Mouse (Mus musculus) C2C12 (cell line): ENCODE measurements around the gene Olfr985. TPM values are rescaled to one million over a fixed set of nuclear protein-coding genes. Genes with fewer than 3 reads are reported as not detected.

Experiments used
- H3K27me3 ChIP-seq: one replicate; pipeline ENCODE4 v1.6.1; 2011; ENCODE audit not compliant: control insufficient read depth, insufficient read depth, insufficient read length
- H3K36me3 ChIP-seq: one replicate; pipeline ENCODE4 v1.6.1; 2011; ENCODE audit not compliant: control insufficient read depth, insufficient read depth
- H3K4me3 ChIP-seq: one replicate; pipeline ENCODE4 v1.5.1; 2011; ENCODE audit warnings: mild to moderate bottlenecking, control low read depth; ENCODE audit not compliant: poor library complexity, insufficient read depth, severe bottlenecking
- H3K79me2 ChIP-seq: one replicate; pipeline ENCODE4 v1.6.1; 2011; ENCODE audit not compliant: control insufficient read depth, insufficient read depth
- H3K79me3 ChIP-seq: one replicate; pipeline ENCODE4 v1.6.1; 2011; ENCODE audit warnings: low read depth, control low read depth
- H3ac ChIP-seq: one replicate; pipeline ENCODE3; 2011; ENCODE audit warnings: low read depth; ENCODE audit not compliant: control insufficient read depth, insufficient read length
- CEBPB ChIP-seq: IDR thresholded peaks from one replicate; pipeline ENCODE4 v1.6.1; 2011; ENCODE audit warnings: low read depth, mild to moderate bottlenecking, control low read depth, moderate library complexity
- FOSL1 ChIP-seq: IDR thresholded peaks from one replicate; pipeline ENCODE4 v1.8.0; 2011; ENCODE audit warnings: mild to moderate bottlenecking, low read length; ENCODE audit not compliant: poor library complexity, insufficient read depth, severe bottlenecking
- MAX ChIP-seq: IDR thresholded peaks from one replicate; pipeline ENCODE4 v1.6.1; 2011; ENCODE audit warnings: mild to moderate bottlenecking, control low read depth
- MYOD1 ChIP-seq: IDR thresholded peaks from one replicate; pipeline ENCODE4 v1.6.1; 2011; ENCODE audit warnings: low read depth; ENCODE audit not compliant: control insufficient read depth, insufficient read length
- polyA plus RNA-seq: library from polyadenylated mRNA; unstranded; fragments of >200 nt; fragmentation: generic; extraction: Trizol; gene quantifications from one replicate; pipeline ENCODE4 v1.2.1, GENCODE M21; 2012; ENCODE audit warnings: missing spikeins

The Olfr985 gene
- polyA plus RNA-seq, 1 experiment, result not detected

GRCm38 (mm10) chr9:40093495-40093894, 36.5 kb downstream of the Olfr985 start, which contains the start of gene Olfr983:
TSS of gene Olfr983 (minus strand) at chr9:40093595.
- Histone ChIP-seq H3ac (no peak within 1 kb of the TSS), H3K79me3 (no peaks in the 10 kb centered on the region), H3K79me2 (no peaks in the 10 kb centered on the region), H3K36me3 (no peaks in the 10 kb centered on the region), H3K27me3 (no peaks in the 10 kb centered on the region), H3K4me3 (no peak within 1 kb of the TSS)
- TF ChIP-seq MAX, result no peak
- no peak for TF ChIP-seq CEBPB
- no peak for TF ChIP-seq FOSL1
- TF ChIP-seq MYOD1, result no peak

Other genes starting within 250 kb of the Olfr985 start
- gene Olfr229, start 222.8 kb downstream of the Olfr985 start, polyA plus RNA-seq, result not detected
- not detected for gene Olfr974, start 192.7 kb downstream of the Olfr985 start, polyA plus RNA-seq
- gene Olfr975, start 178.1 kb downstream of the Olfr985 start, polyA plus RNA-seq, result not detected
- gene Olfr976, start 169.1 kb downstream of the Olfr985 start, polyA plus RNA-seq, result not detected
- gene Olfr978, start 138.1 kb downstream of the Olfr985 start, polyA plus RNA-seq, result not detected
- gene Olfr979, start 126.7 kb downstream of the Olfr985 start, polyA plus RNA-seq, result not detected
- gene Olfr980, start 120.6 kb downstream of the Olfr985 start, polyA plus RNA-seq, result not detected
- gene Olfr981, start 108.7 kb downstream of the Olfr985 start, polyA plus RNA-seq, result not detected
- not detected for gene Olfr982, start 56.4 kb downstream of the Olfr985 start, polyA plus RNA-seq
- not detected for gene Olfr983, start 36.6 kb downstream of the Olfr985 start, polyA plus RNA-seq
- not detected for gene Olfr984, start 16.0 kb downstream of the Olfr985 start, polyA plus RNA-seq
- not detected for gene Tmem225, start 17.9 kb upstream of the Olfr985 start, polyA plus RNA-seq
- not detected for gene Olfr986, start 50.7 kb upstream of the Olfr985 start, polyA plus RNA-seq
- gene Zfp202, start 62.1 kb upstream of the Olfr985 start, polyA plus RNA-seq, result 2.2 TPM
- not detected for gene Scn3b, start 139.0 kb upstream of the Olfr985 start, polyA plus RNA-seq